Mouse (Mus musculus) liver, embryonic 14.5 days (tissue): Measurements from ENCODE around the gene Acr.

Source experiments
- CTCF ChIP-seq: IDR thresholded peaks from 2 replicates; pipeline ENCODE4 v1.5.1; 2016; ENCODE audit warnings: antibody characterized with exemption, low read depth, control low read depth
- EP300 ChIP-seq: IDR thresholded peaks from 2 replicates; pipeline ENCODE4 v1.6.1; 2016; ENCODE audit warnings: antibody characterized with exemption, low read depth

DNA sequence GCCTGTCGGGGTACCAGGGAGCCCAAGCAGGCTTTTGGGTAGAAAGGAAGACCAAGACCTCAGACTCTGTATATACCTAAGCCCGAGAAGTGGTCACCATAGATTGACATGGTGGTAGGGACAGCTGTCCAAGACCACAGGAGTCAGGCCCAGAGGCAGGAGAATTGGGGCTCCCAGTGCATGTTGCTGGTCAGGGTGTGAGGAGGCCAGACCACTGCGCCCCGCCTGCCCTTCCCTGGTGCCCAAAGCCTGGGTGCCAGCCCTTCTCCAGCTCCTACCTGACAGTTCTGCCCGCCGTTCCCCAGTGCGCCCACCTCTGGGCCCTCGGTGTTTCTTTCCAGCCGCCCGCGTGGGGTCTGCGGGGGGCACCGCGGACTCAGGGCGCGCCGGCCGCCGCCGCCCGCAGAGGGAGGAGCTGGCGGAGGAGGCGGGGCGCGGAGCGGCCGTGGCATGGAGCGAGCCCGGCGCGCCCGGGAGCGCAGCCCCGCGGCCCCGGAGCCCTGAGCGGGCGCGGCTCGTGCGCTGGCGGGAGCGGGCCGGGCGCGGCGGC lies 44.8 kb upstream of the Acr start:
- TF ChIP-seq EP300 = no peak
- TF ChIP-seq CTCF = no peak
